Mouse (Mus musculus) liver, postnatal 0 days (tissue): ENCODE data around the gene Itm2b.

ENCODE experiments used
- CTCF ChIP-seq: sonication (generic); IDR thresholded peaks from 2 replicates; pipeline ENCODE4 v1.5.1; 2016; ENCODE audit warnings: antibody characterized with exemption, low read depth
- EP300 ChIP-seq: IDR thresholded peaks from 2 replicates; pipeline ENCODE4 v1.6.1; 2016; ENCODE audit warnings: antibody characterized with exemption, low read depth, mild to moderate bottlenecking

DNA sequence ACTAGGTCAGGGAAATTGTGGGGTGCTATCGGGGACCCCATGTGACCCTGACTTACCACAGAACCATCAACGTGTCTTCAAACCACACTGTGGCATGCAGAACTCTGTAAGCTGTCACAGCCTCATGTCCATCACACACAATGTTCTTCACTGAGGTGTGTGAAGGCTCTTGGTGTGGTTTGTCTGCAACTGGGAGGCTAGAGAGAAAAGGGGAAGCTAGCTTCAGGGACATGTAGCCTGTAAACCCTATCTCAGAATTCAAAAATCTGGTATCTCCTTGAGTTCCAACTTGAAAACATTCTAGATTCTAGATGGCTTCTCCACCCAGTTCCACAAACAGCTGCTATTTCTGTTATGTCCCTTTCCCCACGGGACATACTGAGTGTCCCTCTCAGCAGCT is 45.5 kb downstream of the Itm2b start:
- no peak for TF ChIP-seq CTCF
- TF ChIP-seq EP300 = no peak
